Mouse (Mus musculus) lung, adult 2 months (tissue): Measurements from ENCODE around the gene Hist1h2ap.

ENCODE experiments used
- CTCF ChIP-seq: fragments of 200-500 bp; IDR thresholded peaks from 2 replicates; pipeline ENCODE4 v1.5.1; 2011; ENCODE audit warnings: mild to moderate bottlenecking, low read length, control low read depth; ENCODE audit not compliant: insufficient read depth
- POLR2A ChIP-seq: fragments of 200-500 bp; IDR thresholded peaks from 2 replicates; pipeline ENCODE4 v1.6.1; 2011; ENCODE audit warnings: low read depth, mild to moderate bottlenecking, control low read depth, low read length, borderline replicate concordance; ENCODE audit errors: extremely low read depth

GRCm38 (mm10) chr13:21828511-21828910, 4.8 kb downstream of the Hist1h2ap start:
- TF ChIP-seq CTCF (no peak), POLR2A (no peak)
